Mouse (Mus musculus) lung, postnatal 0 days (tissue): Measurements from ENCODE around the gene Diras1. TPM values are rescaled to one million over a fixed set of nuclear protein-coding genes. Genes with fewer than 3 reads are reported as not detected.
"Not testable (repeated sequence)": the region's sequence is repeated elsewhere in the genome, so short reads cannot be mapped to it uniquely, and the experiment has no call there.

ENCODE experiments used
- ATAC-seq: fragments of 200-750 bp; cut with Nextera tagmentation; 2 replicates; pipeline ENCODE4 v1.8.0; 2017; ENCODE audit warnings: moderate library complexity
- DNase-seq: peaks from one replicate; pipeline ENCODE4 v3.0.0-alpha.2; 2016; ENCODE audit warnings: low spot score
- H3K27ac ChIP-seq: fragments of 300-500 bp; sonication (generic); 2 replicates; pipeline ENCODE4 v1.5.1; 2014; ENCODE audit warnings: antibody characterized with exemption, mild to moderate bottlenecking, low read length, mixed read lengths
- H3K27me3 ChIP-seq: fragments of 300-500 bp; sonication (generic); replicated peaks from 2 replicates; pipeline ENCODE4 v1.6.1; 2014; ENCODE audit warnings: low read length, mixed read lengths; ENCODE audit not compliant: insufficient read depth
- H3K36me3 ChIP-seq: fragments of 300-500 bp; sonication (generic); 2 replicates; pipeline ENCODE4 v1.6.1; 2014; ENCODE audit warnings: low read length, mixed read lengths; ENCODE audit not compliant: insufficient read depth
- H3K4me1 ChIP-seq: fragments of 300-500 bp; sonication (generic); 2 replicates; pipeline ENCODE4 v1.6.1; 2014; ENCODE audit warnings: antibody characterized with exemption, low read depth, low read length, mixed read lengths; ENCODE audit not compliant: insufficient read depth
- H3K4me2 ChIP-seq: fragments of 300-500 bp; sonication (generic); replicated peaks from 2 replicates; pipeline ENCODE4 v1.6.1; 2014; ENCODE audit warnings: low read depth, mild to moderate bottlenecking, low read length, moderate library complexity, mixed read lengths
- H3K4me3 ChIP-seq: fragments of 300-500 bp; sonication (generic); 2 replicates; pipeline ENCODE4 v1.5.1; 2014; ENCODE audit warnings: low read depth, low read length
- H3K9ac ChIP-seq: fragments of 300-500 bp; sonication (generic); replicated peaks from 2 replicates; pipeline ENCODE4 v1.6.1; 2014; ENCODE audit warnings: low read depth, mild to moderate bottlenecking
- H3K9me3 ChIP-seq: fragments of 300-500 bp; sonication (generic); 2 replicates; pipeline ENCODE4 v1.6.1; 2016; ENCODE audit warnings: low read length, mixed read lengths
- CTCF ChIP-seq: IDR thresholded peaks from 2 replicates; pipeline ENCODE4 v1.5.1; 2016; ENCODE audit warnings: antibody characterized with exemption, mild to moderate bottlenecking
- EP300 ChIP-seq: IDR thresholded peaks from 2 replicates; pipeline ENCODE4 v1.6.1; 2016; ENCODE audit warnings: antibody characterized with exemption, mild to moderate bottlenecking, control low read depth
- WGBS: fragments of 180-500 bp; shearing (Covaris S2); extraction: QIAGEN DNeasy Blood & Tissue Kit; methylation state at CpG from one replicate; pipeline ENCODE4 v1.1.7; 2014; 5-methylcytosine and 5-hydroxymethylcytosine counted together
- polyA plus RNA-seq: library from polyadenylated mRNA; unstranded; fragments of >200 nt; fragmentation: Nextera tagmentation; extraction: Ambion mirVana; gene quantifications from 2 replicates; pipeline ENCODE4 v1.2.1, GENCODE M21; 2015

The Diras1 gene
- not detected in 2 replicates for polyA plus RNA-seq

DNA sequence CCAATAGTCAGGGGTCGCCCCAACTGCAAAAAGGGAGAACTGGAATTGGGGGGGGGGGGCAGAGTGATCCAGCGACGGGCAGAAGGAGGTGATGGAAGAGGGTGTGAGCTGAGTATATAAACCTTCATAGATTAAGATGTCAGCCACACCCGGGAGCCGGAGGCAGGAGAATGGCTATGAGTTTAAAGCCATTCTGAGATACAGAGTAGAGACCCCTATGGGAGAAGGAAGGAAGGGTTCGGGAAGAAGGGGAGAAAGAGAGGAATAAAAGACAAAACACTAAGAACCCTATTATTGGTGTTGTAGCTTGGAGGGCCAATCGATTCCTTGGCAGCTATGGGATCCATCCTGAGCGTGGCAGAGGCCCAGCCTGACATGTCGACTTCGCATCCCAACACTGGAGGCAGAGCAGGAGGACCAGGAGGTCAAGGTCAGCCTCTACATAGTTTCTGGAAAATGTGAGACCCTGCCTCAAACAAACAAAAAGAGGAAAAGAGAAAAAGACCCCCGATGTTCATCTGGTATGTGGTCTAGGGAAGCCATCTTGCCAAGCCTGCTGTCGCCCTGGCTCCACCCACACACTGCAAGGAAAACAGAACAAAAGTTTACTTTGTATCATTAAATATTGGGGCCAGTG lies at the start of gene Diras1:
TSS of gene Diras1 (minus strand) at position 24 of the 637 bp plus-strand sequence.
- Histone ChIP-seq H3K4me3 (no peak within 1 kb of the TSS), H3K4me2 (peak within 1 kb of the TSS; percentile 42; the same call in 1 of the 2 replicates), H3K4me1 (no peaks in the 10 kb centered on the region), H3K9me3 (no peaks in the 10 kb centered on the region), H3K36me3 (0 out of 2 replicates have a peak, but pooled peaks cover 8% of the 10 kb centered on the region), H3K9ac (no peak within 1 kb of the TSS), H3K27me3 (peaks cover 3% of the 10 kb centered on the region; the same call in 1 of the 2 replicates), H3K27ac (no peak within 1 kb of the TSS)
- DNase-seq (no peak), ATAC-seq (no peak)
- no peak for TF ChIP-seq CTCF
- TF ChIP-seq EP300, result no peak
- 43% methylated on average over 12 of the region's 12 CpGs for WGBS

- WGBS, result 63% methylated on average over 7 of the region's 7 CpGs
- no peak for ATAC-seq
- 0 out of 2 replicates have a peak, but pooled peaks cover 8% of the 10 kb centered on the region for H3K36me3 ChIP-seq
Measured at GRCm38 (mm10) chr10:81073464-81073863, 48.0 kb upstream of the Diras1 start.

GRCm38 (mm10) chr10:81072290-81072689 lies 46.8 kb upstream of the Diras1 start:
- H3K36me3 ChIP-seq, result 0 out of 2 replicates have a peak, but pooled peaks cover 4% of the 10 kb centered on the region
- peaks cover 6% of the 10 kb centered on the region; the same call in 1 of the 2 replicates for H3K4me1 ChIP-seq
- TF ChIP-seq CTCF (no peak), EP300 (no peak)
- H3K9ac ChIP-seq, result no peak overlapping the region
- H3K9me3 ChIP-seq, result no peaks in the 10 kb centered on the region
- WGBS, result 91% methylated on average over 8 of the region's 8 CpGs
- ATAC-seq (no peak), DNase-seq (no peak)
- H3K4me3 ChIP-seq, result no peak overlapping the region
- no peak overlapping the region for H3K4me2 ChIP-seq
- H3K27ac ChIP-seq, result no peak overlapping the region
- H3K27me3 ChIP-seq, result no peaks in the 10 kb centered on the region

More at GRCm38 (mm10) chr10:81073464-81073863, 48.0 kb upstream of the Diras1 start:
- Histone ChIP-seq H3K4me1 (peaks cover 6% of the 10 kb centered on the region; the same call in 1 of the 2 replicates), H3K4me2 (no peak overlapping the region), H3K4me3 (no peak overlapping the region), H3K27me3 (no peaks in the 10 kb centered on the region), H3K9me3 (no peaks in the 10 kb centered on the region), H3K9ac (no peak overlapping the region), H3K27ac (no peak overlapping the region)
- TF ChIP-seq EP300, result no peak
- peak; percentile 72 for TF ChIP-seq CTCF
- no peak for DNase-seq

DNA sequence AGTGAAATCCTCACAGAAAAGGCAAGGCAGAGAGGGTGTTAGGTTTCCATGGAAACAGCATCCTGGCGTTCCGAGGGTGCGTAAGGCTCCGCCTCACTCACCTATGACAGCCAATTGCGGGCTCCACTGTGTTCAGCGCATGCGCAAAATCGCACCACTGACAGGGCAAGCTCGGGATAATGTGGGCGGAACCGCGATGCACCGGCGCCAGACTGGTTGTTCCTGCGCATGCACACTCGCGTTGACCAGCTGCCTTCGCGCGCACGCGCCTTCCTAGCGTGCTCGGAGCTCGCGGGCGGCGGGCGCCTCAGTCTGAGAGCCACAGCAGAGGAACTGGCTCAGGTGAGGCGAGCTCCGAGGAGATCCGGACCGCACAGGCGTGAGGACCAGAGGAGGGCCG lies 44.4 kb upstream of the Diras1 start, which contains the start of gene Thop1:
TSS of gene Thop1 (plus strand) at position 200 of the 400 bp plus-strand sequence.
- no peaks in the 10 kb centered on the region for H3K9me3 ChIP-seq
- H3K4me3 ChIP-seq, result peak within 1 kb of the TSS; percentile 48
- peaks cover 6% of the 10 kb centered on the region; the same call in 1 of the 2 replicates for H3K4me1 ChIP-seq
- no peak within 1 kb of the TSS for H3K27ac ChIP-seq
- ATAC-seq, result peak; percentile 98
- no peaks in the 10 kb centered on the region for H3K36me3 ChIP-seq
- peak within 1 kb of the TSS; percentile 63 for H3K9ac ChIP-seq
- no peak for TF ChIP-seq CTCF
- no peak for TF ChIP-seq EP300
- peak within 1 kb of the TSS; percentile 87 for H3K4me2 ChIP-seq
- DNase-seq, result peak; percentile 100
- under 1% methylated on average over 35 of the region's 35 CpGs for WGBS
- H3K27me3 ChIP-seq, result no peaks in the 10 kb centered on the region

GRCm38 (mm10) chr10:81068706-81069105 lies 43.2 kb upstream of the Diras1 start:
- no peaks in the 10 kb centered on the region for H3K36me3 ChIP-seq
- no peak overlapping the region for H3K4me3 ChIP-seq
- no peak overlapping the region for H3K27ac ChIP-seq
- no peaks in the 10 kb centered on the region for H3K9me3 ChIP-seq
- TF ChIP-seq EP300, result no peak
- no peak for TF ChIP-seq CTCF
- H3K4me2 ChIP-seq, result no peak overlapping the region
- H3K9ac ChIP-seq, result no peak overlapping the region
- no peak for DNase-seq
- H3K27me3 ChIP-seq, result no peaks in the 10 kb centered on the region
- H3K4me1 ChIP-seq, result peaks cover 6% of the 10 kb centered on the region; the same call in 1 of the 2 replicates
- ATAC-seq, result no peak
- 65% methylated on average over 5 of the region's 5 CpGs for WGBS

DNA sequence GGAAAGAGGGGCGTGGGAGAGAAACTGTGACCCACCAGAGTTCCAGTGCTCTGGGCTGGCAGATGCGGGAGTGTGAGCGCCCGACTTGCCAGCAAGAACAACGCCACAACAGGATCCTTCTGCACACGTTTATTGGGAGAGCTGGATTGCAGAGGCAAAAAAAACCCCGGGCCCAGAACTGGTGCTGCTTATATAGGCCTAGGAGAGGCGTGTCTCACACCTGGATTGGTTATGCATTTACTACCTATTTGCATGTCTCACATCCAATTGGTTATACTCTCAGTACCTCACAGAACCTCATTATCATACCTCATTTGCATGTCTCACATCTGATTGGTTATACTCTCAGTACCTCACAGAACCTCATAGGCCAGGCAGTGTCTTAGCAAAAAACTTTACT lies 39.1 kb upstream of the Diras1 start:
- H3K4me1 ChIP-seq, DNase-seq, H3K4me3 ChIP-seq, H3K9ac ChIP-seq, H3K27me3 ChIP-seq, H3K27ac ChIP-seq, H3K9me3 ChIP-seq, ATAC-seq, H3K4me2 ChIP-seq, H3K36me3 ChIP-seq: not testable (repeated sequence)
- 81% methylated on average over 8 of the region's 8 CpGs for WGBS
